Mouse (Mus musculus) spleen, embryonic (tissue): ENCODE measurements at regions not wholly inside any gene's neighbourhood (a gene's known extent, or its start where the extent isn't known, plus 50 kb on each side); places are given as distances from the start of the nearest gene placed in this dataset.

Experiments
- CTCF ChIA-PET: fragments of 350-600 bp; sonication (Branson Sonifier 250); formaldehyde crosslinking; loops from one replicate; lab custom pipeline; 2022; lab: Charles Lee

GRCm38 (mm10) chr13:34576392-34576791 is 76.9 kb downstream of the Pxdc1 start:
- CTCF ChIA-PET = no interaction called here

GRCm38 (mm10) chr13:34575997-34576314 is 77.3 kb downstream of the Pxdc1 start:
- CTCF ChIA-PET = no interaction called here

- CTCF ChIA-PET = no interaction called here
Measured at GRCm38 (mm10) chr13:34575179-34575996, 77.9 kb downstream of the Pxdc1 start.

- CTCF ChIA-PET = no interaction called here
Measured at GRCm38 (mm10) chr13:34569312-34569711, 84.0 kb downstream of the Pxdc1 start.

GRCm38 (mm10) chr13:34566687-34567086 is 86.6 kb downstream of the Pxdc1 start:
- CTCF ChIA-PET = no interaction called here

GRCm38 (mm10) chr13:34550130-34550884 is 103.0 kb downstream of the Pxdc1 start:
- CTCF ChIA-PET = no interaction called here

GRCm38 (mm10) chr13:34540646-34541045 is 112.6 kb downstream of the Pxdc1 start:
- CTCF ChIA-PET = no interaction called here

GRCm38 (mm10) chr13:34533896-34534295 is 119.4 kb downstream of the Pxdc1 start:
- CTCF ChIA-PET = no interaction called here

- CTCF ChIA-PET = no interaction called here
Measured at GRCm38 (mm10) chr13:34511332-34511731, 142.0 kb downstream of the Pxdc1 start.

GRCm38 (mm10) chr13:34507224-34507623 is 146.1 kb downstream of the Pxdc1 start:
- CTCF ChIA-PET = interaction anchor here (0.8 kb wide), 1 partner anchor 512 kb away, joined by 3 read pairs; no protein-coding TSS in a partner anchor

GRCm38 (mm10) chr13:34505861-34506260 is 147.4 kb downstream of the Pxdc1 start:
- CTCF ChIA-PET = no interaction called here

GRCm38 (mm10) chr13:34504879-34505278 is 148.4 kb downstream of the Pxdc1 start:
- CTCF ChIA-PET = no interaction called here

GRCm38 (mm10) chr13:34498910-34499309 is 153.9 kb upstream of the Slc22a23 start:
- CTCF ChIA-PET = no interaction called here

- CTCF ChIA-PET = no interaction called here
Measured at GRCm38 (mm10) chr13:34497667-34498066, 152.7 kb upstream of the Slc22a23 start.

- CTCF ChIA-PET = interaction anchor here (0.8 kb wide), 1 partner anchor 375 kb away, joined by 5 read pairs; no protein-coding TSS in a partner anchor
Measured at GRCm38 (mm10) chr13:34484831-34485230, 139.8 kb upstream of the Slc22a23 start.

- CTCF ChIA-PET = no interaction called here
Measured at GRCm38 (mm10) chr13:34481461-34481860, 136.5 kb upstream of the Slc22a23 start.

GRCm38 (mm10) chr13:34470410-34470809 is 125.4 kb upstream of the Slc22a23 start:
- CTCF ChIA-PET = no interaction called here

- CTCF ChIA-PET = no interaction called here
Measured at GRCm38 (mm10) chr13:34469568-34469967, 124.6 kb upstream of the Slc22a23 start.

- CTCF ChIA-PET = no interaction called here
Measured at GRCm38 (mm10) chr13:34468132-34468748, 123.3 kb upstream of the Slc22a23 start.

GRCm38 (mm10) chr13:34465862-34466430 is 121.0 kb upstream of the Slc22a23 start:
- CTCF ChIA-PET = no interaction called here

- CTCF ChIA-PET = no interaction called here
Measured at GRCm38 (mm10) chr13:34465456-34465855, 120.5 kb upstream of the Slc22a23 start.

GRCm38 (mm10) chr13:34464221-34464620 is 119.2 kb upstream of the Slc22a23 start:
- CTCF ChIA-PET = no interaction called here
